Mouse (Mus musculus) embryonic fibroblast, embryonic 13.5 days (primary cell): ENCODE results near the gene Rbms3.

Source experiments
- CTCF ChIP-seq: IDR thresholded peaks from 2 replicates; pipeline ENCODE4 v1.5.1; 2011; ENCODE audit warnings: mild to moderate bottlenecking, control low read depth, low read length, moderate library complexity, borderline replicate concordance; ENCODE audit not compliant: insufficient read depth
- POLR2A ChIP-seq: IDR thresholded peaks from 2 replicates; pipeline ENCODE4 v1.6.1; 2011; ENCODE audit warnings: low read depth, mild to moderate bottlenecking, control low read depth, low read length, moderate library complexity

DNA sequence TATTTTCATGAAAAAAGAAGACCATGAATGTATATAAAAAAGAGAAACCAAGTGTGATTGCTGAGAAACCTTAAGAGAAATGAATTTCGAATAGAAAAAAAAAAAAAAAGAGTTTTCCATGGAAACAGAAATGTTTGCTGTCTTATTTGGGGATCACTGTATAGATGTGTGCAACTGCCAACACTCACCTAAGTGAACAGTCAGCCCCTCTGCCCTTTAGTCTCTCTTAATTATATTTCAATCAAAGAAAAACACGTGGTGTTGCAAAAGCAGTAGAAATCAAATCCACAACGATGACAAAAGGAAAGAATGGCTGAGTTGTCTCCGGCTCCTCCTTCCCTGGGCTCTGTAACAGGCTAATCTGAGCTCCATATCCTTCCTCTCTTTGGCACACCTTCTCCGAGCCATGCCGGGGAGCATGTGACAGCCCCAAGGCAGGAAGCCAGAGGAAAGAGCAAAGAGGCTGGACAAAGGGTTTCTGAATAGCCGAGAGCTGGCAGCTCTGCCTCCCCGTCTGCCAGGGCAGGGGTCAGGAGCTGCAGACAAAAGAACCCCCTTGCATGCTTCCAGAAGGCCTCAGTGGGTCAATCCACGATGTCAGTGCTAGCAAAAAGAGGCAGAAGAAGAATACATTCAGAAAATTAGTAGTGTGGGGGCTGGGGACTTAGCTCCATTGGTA is 272.8 kb downstream of the Rbms3 start:
- TF ChIP-seq POLR2A (no peak), CTCF (no peak)
